Mouse (Mus musculus) frontal cortex, postnatal 10 days (tissue): Measurements from ENCODE around the gene Ttll9.

ENCODE experiments used
- DNase-seq, 2 experiments: peaks; one replicate each; pipeline ENCODE4 v3.0.0; 2022; ENCODE audit warnings: low spot score in 2 of 2, mixed read lengths in 1 of 2

The Ttll9 gene

GRCm38 (mm10) chr2:153049997-153050358 lies 87.7 kb downstream of the Ttll9 start:
- DNase-seq = no peak

DNA sequence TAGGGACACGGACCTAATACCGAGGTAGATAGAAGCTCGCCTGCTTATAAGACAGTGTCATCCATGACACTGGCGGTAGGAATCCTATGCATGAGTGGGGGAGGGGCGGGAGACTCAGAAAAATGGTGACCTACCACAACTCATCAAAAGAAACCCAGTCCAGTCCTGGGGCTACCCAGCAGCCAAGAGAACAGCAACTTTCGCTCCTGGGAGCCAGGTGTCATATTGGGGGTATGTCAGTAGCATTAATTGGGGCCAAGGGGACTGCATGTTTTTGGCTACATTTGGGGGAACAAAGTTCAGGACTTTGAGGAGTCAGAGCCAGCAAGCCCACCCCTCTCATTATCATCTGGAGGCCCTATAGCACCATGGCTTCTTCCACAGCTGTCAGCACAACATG lies 88.8 kb downstream of the Ttll9 start:
- DNase-seq = no peak

DNA sequence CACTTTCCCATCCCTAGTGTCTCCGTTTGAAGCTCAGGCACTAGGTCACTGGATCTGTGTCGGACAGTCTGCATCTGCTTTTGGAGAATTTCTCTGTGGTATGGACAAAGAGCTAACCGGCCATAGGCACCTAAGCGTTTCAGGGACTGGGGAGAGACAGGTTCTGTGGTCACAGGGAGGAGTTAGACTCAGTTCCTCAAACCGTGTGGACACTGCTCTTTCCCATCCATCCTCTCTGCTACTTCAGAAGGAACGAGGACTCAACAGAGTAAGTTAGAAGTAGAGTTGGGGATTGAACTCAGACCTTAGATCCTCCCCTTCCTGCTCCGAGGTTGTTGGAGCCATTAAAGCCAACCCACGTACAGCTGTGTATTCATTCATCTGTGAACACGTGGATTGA lies 89.3 kb downstream of the Ttll9 start:
- no peak for DNase-seq

DNA sequence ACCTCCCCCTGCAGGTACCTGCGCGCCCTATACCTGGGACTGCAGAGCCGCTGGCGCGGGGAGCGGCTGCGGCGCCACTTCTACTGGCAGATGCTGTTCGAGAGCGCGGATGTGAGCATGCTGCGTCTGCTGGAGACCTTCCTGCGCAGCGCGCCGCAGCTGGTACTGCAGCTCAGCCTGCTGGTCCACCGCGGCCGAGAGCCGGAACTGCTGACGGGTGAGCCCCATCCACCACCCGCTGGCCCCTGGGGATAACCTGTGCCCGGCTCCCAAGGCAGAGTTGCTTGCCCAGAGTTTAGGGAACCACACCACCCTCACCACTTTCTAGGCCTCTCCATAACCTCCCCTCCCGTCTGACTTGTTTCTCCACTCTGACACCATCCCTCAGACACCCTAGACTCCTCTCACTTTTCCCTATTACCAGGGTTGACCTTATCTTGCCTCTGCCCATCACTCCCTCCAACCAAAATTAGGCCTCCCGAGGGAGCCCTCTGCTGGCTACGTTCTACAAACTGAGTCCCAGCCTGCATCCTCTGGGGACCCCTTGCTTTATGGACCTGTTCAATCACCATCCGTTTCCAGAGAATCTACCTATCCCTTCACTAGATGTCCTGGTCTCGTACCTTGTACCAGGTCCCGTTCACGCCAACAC lies 90.5 kb downstream of the Ttll9 start:
- DNase-seq = no peak

DNA sequence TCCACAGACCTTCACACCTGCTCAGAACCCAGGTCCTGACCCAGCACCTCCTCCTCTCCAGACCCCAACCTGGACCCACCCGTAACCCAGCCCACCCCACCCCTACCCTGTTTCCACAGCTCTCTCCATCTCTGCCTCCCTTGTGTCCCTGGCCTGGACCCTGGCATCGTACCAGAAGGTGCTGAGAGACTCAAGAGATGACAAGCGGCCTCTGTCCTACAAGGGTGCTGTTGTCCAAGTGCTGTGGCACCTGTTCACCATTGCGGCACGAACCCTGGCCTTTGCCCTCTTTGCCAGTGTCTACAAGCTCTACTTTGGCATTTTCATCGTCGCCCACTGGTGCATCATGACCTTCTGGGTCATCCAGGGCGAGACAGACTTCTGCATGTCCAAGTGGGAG lies 91.6 kb downstream of the Ttll9 start:
- DNase-seq = no peak

DNA sequence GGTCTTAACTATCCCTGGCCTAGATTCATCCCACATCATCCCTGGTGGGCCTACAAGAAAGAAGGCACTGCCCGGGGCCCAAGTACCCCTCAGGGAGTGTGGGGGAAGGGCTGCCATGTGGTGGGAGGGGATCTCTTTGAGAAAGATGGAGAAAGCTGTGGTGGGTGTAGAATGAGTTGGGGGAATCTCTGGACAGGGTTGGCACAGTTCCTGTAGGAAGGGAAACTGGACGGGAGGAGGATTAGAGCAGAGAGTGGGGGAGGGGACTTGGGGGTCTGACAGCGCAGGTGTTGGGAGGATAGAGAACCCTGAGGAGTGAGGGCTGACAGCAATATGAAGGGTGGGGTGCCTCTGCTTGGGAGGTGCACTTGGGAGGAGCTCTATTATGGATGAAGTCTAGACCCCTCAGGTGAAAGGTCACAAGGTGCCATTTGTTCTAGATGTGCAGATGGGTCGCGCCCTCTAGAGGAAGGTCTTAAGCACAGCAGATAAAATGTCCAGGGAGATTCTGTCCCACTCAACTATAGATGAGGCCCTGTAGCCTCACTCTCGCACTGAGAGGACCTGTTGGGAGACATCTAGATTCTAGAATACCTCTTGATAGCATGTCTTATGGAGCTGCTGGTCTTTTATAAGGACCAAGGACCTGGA lies 93.1 kb downstream of the Ttll9 start:
- no peak for DNase-seq
